Mouse (Mus musculus): ENCODE measurements around the gene Cebpe. TPM values are rescaled to one million over a fixed set of nuclear protein-coding genes. Genes with fewer than 3 reads are reported as not detected.

Gene Cebpe
- polyA plus RNA-seq (2015; fragmentation: Nextera tagmentation; extraction: Ambion mirVana), result not detected in 2 replicates

DNA sequence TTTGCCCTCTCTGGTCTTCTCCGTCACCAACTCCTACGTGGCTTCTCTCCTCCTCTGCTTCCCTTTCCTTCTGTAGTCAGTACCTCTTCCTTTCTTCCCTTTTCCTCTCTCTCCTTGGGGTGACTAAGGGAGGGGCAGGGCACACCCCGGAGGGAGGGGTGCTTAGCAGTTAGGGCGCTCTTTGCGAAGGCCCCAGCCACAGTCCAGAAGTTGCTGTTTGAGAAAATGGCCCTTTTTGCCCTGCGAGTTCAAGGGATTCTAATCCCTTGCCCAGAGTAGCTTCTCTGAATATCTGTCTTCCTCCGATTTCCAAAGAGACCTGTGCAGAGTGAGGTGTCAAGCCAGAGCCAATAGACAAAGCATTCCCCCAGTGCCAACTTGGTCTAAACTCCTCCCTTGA is at the start of gene Cebpe:
Cebpe (minus strand) TSS at position 101 of the 400 bp plus-strand sequence.
- no peak for DNase-seq (ENCODE audit: low spot score)

- no peak for DNase-seq (ENCODE audit: low spot score)
Measured at GRCm38 (mm10) chr14:54756382-54756781, 44.4 kb upstream of the Cebpe start.

GRCm38 (mm10) chr14:54754602-54755018 is 42.6 kb upstream of the Cebpe start:
- DNase-seq (ENCODE audit: low spot score), result no peak

GRCm38 (mm10) chr14:54753986-54754601 is 42.1 kb upstream of the Cebpe start:
- DNase-seq (ENCODE audit: low spot score), result no peak

DNA sequence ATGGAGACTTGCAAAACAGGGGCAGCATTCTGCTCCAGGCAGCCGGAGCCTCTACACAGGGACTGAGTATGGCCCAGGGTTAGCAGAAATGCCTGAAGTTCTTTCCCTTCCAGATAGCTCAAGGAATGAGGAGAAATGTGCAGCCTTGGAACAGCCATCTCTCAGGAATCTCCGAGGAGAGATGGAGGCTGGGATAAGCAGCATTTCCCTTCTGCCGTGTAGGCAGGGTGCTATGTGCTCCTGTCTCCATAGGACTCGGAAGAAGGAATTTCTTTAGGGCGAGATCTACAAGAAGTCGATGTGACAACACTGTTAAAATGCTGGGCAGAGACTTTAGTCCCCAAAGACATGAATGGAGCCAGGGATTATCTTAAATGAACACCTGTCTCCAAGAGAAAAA is 41.0 kb upstream of the Cebpe start:
- DNase-seq (ENCODE audit: low spot score), result no peak

GRCm38 (mm10) chr14:54751768-54752167 is 39.8 kb upstream of the Cebpe start:
- no peak for DNase-seq (ENCODE audit: low spot score)

DNA sequence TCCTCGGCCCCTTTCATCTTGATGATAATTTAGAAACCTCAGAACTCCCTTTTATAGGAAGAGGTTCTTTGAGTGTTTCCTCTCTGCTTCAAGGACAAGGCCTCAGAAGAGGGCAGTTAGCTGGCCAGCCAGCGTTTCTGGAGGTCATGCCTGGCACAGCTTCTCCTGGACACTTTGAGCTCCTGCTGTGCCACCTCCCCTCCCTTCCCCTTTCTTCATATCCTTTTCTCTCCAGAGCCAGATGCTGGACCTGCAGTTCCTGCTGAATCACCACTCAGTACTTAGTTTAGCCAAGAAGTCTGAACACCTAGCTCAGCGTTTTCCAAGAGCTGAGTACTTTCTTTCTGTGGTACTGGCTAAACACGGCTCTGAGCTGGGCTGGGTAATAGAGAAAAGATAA is 37.3 kb upstream of the Cebpe start:
- DNase-seq (ENCODE audit: low spot score), result no peak

- no peak for DNase-seq (ENCODE audit: low spot score)
Measured at GRCm38 (mm10) chr14:54747942-54748917, 36.3 kb upstream of the Cebpe start.

GRCm38 (mm10) chr14:54746038-54746437 is 34.1 kb upstream of the Cebpe start:
- DNase-seq (ENCODE audit: low spot score), result no peak

DNA sequence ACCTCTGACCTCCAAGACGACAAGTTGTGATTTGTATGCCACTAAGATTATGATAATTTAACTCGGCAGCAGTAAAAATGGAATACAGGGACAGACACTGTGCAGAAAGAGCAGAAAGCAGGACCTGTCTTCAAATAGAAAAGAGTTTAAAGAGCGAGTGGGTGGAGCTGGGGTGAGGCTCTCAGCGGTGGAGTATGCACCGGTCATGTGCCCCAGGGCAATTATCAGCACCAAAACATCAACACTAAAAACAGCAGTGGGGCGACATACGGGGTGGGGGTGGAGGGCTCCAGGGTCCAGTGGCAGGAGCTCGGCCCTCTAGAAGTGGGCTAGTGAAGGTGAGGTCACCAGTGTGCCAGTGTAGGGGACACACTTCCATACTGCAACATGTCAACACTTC is 32.5 kb upstream of the Cebpe start:
- no peak for DNase-seq (ENCODE audit: low spot score)

DNA sequence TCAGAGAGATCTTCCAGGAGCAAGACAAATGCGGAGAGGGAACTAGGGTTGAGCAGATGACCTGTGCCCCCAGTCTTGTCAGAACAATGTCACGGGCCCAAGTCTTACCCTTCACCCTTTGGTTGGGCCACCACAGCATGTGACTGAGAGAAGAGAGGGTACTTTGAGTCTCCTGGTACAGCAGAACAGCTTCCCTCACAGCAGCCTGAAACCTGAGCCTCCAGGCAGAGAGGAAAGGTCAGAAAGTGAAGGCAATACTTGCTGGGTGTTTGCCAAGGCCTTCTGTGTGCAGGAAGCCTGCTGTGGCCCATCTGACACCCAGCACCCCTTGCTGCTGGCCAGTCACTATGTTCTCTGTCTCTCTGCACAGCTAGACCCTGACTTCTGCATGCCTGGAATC is 30.4 kb upstream of the Cebpe start:
- no peak for DNase-seq (ENCODE audit: low spot score)

DNA sequence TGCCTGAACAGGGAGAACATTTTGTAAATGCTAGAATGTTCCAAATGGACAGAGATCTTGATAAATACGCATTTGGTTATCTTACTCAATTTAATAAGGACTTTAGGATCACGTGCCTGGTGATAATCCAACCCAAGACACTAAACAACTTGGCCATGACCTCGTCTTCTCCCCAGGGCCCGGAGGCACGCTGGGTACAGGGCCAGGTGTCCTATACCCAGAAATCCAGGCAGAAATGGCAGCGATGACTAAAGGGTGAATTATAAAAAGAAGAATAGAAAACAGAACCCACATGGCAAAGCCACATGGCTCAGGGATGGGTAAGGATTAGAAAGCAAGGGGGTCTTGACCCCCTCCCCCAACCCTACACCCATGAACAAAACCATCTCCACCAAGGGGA is 29.7 kb upstream of the Cebpe start:
- no peak for DNase-seq (ENCODE audit: low spot score)

- no peak for DNase-seq (ENCODE audit: low spot score)
Measured at GRCm38 (mm10) chr14:54737634-54738033, 25.7 kb upstream of the Cebpe start.

GRCm38 (mm10) chr14:54736555-54737552 is 24.9 kb upstream of the Cebpe start:
- DNase-seq (ENCODE audit: low spot score), result no peak

GRCm38 (mm10) chr14:54735221-54735620 is 23.2 kb upstream of the Cebpe start:
- DNase-seq (ENCODE audit: low spot score), result no peak

- DNase-seq (ENCODE audit: low spot score), result no peak
Measured at GRCm38 (mm10) chr14:54734004-54734403, 22.0 kb upstream of the Cebpe start.

DNA sequence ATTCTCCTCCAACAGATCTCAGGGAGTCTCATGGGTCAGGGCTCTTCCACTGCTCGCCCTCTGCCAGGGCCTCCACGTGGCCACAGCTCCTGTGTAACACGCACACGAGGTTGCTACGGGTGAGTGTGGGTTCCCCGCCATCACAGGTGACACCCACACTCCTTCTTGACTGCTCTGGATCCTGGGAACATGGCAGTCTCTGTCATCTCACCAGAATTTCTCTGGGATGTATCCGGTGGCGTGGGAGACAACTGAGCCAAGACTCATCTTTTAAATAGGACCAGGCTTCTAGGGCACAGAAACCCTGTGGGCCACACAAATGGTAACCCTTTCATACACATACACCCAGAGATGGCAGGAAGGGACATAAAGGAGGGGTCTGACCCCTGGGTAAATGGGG is 20.2 kb upstream of the Cebpe start:
- no peak for DNase-seq (ENCODE audit: low spot score)

DNA sequence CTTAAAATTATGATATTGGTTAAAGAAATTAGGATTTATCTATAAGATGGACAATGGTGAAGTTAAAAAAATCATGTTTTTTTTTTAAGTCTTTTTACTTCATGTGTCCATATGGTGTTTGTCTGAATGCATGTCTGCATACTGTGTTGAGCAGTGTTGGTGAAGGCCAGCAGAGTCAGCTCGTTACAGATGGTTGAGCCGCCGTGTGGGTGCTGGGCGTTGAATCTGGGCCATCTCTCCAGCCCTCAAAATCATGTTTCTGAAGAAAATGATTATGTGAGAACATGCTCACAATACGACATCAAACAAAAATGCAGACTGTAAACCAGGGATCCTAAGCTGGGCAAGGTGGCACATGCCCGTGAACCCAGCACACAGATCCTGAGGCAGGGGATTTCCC is 18.3 kb upstream of the Cebpe start:
- no peak for DNase-seq (ENCODE audit: low spot score)

DNA sequence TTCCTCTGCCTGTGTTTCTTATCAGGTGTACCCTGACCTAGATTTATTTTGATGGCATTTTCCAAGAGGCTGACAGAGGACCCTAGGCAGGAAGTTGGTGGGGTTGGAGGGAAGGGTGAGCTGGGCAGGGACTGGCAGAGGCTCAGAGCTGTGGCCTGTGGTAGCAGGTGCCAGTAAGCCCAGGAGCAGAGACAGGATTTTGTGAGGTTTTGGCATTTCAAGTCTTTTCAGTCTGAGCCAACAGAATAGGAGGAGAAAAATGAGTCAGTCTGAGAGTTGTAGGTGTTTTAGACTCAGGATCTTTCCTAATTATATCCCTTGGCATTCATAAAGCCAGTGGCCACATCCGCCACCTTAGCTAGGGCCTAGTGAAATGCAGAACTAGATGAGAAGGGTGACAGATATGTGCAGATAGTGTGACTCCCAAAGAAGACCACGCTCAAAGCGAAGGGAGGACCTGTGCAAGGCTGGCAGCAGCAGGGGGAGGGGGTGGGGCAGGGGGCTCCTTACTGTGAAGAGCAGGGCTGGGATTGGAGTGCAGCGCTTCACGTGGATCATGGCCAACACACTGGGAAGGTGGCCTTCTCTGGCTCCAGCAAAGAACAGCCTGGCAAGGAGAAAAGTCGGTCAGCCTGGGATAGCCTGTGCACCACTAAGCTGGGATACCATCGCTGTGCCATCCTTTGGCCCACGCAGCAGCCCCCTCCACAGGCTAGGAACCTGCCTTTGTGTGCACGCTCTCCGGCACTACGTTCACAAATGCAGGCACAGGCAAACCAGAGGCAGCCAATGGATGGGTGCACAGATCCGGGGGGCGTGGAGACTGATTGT is 17.1 kb upstream of the Cebpe start:
- DNase-seq (ENCODE audit: low spot score), result no peak

DNA sequence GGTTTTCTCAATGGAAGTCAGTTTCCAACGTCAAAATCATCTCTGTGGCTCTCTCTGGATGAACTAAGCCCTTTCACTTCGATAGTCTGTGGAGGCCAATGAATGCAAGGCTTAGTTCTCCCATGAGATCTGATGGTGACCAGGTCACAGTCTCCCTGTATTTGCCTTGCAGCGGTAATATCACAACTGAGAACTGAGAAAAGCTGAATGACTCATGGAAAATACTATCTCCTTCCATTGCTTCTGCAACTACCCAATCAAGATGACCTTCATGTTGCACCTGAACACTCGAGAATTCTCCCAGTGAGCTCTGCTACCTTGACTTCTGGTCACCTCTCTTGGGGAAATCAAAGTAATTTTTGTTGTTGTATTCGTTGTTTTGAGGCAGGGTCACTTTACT is 15.6 kb upstream of the Cebpe start:
- no peak for DNase-seq (ENCODE audit: low spot score)

Data from thymus, postnatal 0 days (tissue).